ENCODE assay signal across 18 mouse cellular contexts in genomic region chr6:52429204-52429552, GRCm38 (mm10).
DNase-seq lines count a peak whose midpoint lies in the region; ATAC-seq and TF ChIP-seq lines count a peak whose summit lies in the region.
"Had no signal": no experiment of that assay in that cellular context is flagged by ENCODE, and none has a peak within 500 bp of the region (broad histone marks: within the 10 kb centered on the region; RNA-seq: fewer than 3 reads in every experiment).

No protein-coding gene starts in this region.

- peak; percentile 80 for DNase-seq in heart, adult 11 months
- DNase-seq in Patski (ENCODE audit: low read depth, low spot score) = peak; percentile 28
- peak; percentile 93 for DNase-seq in fat pad, adult 2 months (ENCODE audit: extremely low read depth, low read depth, low spot score)
- DNase-seq in lung, postnatal 10 days = peak; percentile 45
- DNase-seq in left cerebral cortex, adult 9 months (ENCODE audit: low spot score in 2 of 2) = no peak
- DNase-seq in layer of hippocampus, adult 2 months (ENCODE audit: low spot score in 2 of 2) = no peak
- DNase-seq in c-Kit-positive CD71-positive TER-119-positive erythroid progenitor cells, embryonic 14.5 days (ENCODE audit: low spot score) = no peak
- DNase-seq: cerebellum, adult 11 months; cerebellum, adult 9-11 months; kidney, adult 2 months; liver, embryonic 13.5 days had no signal

- peaks cover 3% of the 10 kb centered on the region; the same call in 1 of the 2 replicates for H3K4me1 ChIP-seq in heart, embryonic 12.5 days (replicated peaks)
- H3K4me1 ChIP-seq: embryonic facial prominence, embryonic 12.5 days; forebrain, embryonic 15.5 days; hindbrain, embryonic 12.5 days; liver, embryonic 13.5 days; midbrain, embryonic 10.5 days had no signal

- H3K4me3 ChIP-seq in heart, embryonic 12.5 days = no peak overlapping the region
- no peak overlapping the region for H3K4me3 ChIP-seq in layer of hippocampus, adult 2 months
- H3K4me3 ChIP-seq: embryonic facial prominence, embryonic 12.5 days; forebrain, embryonic 15.5 days; hindbrain, embryonic 12.5 days; limb, embryonic 13.5 days; liver, embryonic 13.5 days; midbrain, embryonic 10.5 days had no signal

- CTCF ChIA-PET in Patski (lab: Charles Lee) = interaction anchor here (0.9 kb wide), 1 partner anchor 26 kb away, joined by 3 read pairs; no protein-coding TSS in a partner anchor

- TF ChIP-seq CTCF in Patski (IDR thresholded peaks at IDR 0.05) = no peak
- no peak for TF ChIP-seq CTCF in layer of hippocampus, adult 2 months (conservative IDR thresholded peaks at IDR 0.05)

- H3K4me2 ChIP-seq in heart, embryonic 12.5 days = no peak overlapping the region
- H3K4me2 ChIP-seq: embryonic facial prominence, embryonic 12.5 days; forebrain, embryonic 15.5 days; heart, embryonic 11.5 days; hindbrain, embryonic 12.5 days; limb, embryonic 13.5 days; liver, embryonic 13.5 days had no signal

- no peak for ATAC-seq in heart, embryonic 12.5 days (ENCODE audit: insufficient number of reproducible peaks, low FRiP score)
- no peak for ATAC-seq in Patski
- ATAC-seq: forebrain, embryonic 15.5 days had no signal

- H3K9ac ChIP-seq in heart, embryonic 12.5 days = no peak overlapping the region
- H3K9ac ChIP-seq: embryonic facial prominence, embryonic 12.5 days; forebrain, embryonic 15.5 days; hindbrain, embryonic 12.5 days; limb, embryonic 13.5 days; liver, embryonic 13.5 days had no signal

- H3K27me3 ChIP-seq in heart, embryonic 12.5 days (replicated peaks) = no peaks in the 10 kb centered on the region
- no peaks in the 10 kb centered on the region for H3K27me3 ChIP-seq in Patski
- H3K27me3 ChIP-seq: embryonic facial prominence, embryonic 12.5 days; forebrain, embryonic 15.5 days; hindbrain, embryonic 12.5 days; limb, embryonic 13.5 days; liver, embryonic 13.5 days had no signal

- no peaks in the 10 kb centered on the region for H3K36me3 ChIP-seq in heart, embryonic 12.5 days
- H3K36me3 ChIP-seq: embryonic facial prominence, embryonic 12.5 days; forebrain, embryonic 15.5 days; hindbrain, embryonic 12.5 days; limb, embryonic 13.5 days; liver, embryonic 13.5 days; midbrain, embryonic 10.5 days had no signal

- POLR2A ChIA-PET in Patski (lab: Charles Lee) = no interaction called here

- 79% methylated on average over 5 of the region's 5 CpGs for WGBS in heart, embryonic 12.5 days

- in situ Hi-C loops in Patski (cut with MboI; ENCODE audit: low pct_unique_long_range_greater_than_20kb) = no loop called here

- no peaks in the 10 kb centered on the region for H3K9me3 ChIP-seq in heart, embryonic 12.5 days (replicated peaks)
- H3K9me3 ChIP-seq: embryonic facial prominence, embryonic 12.5 days; forebrain, embryonic 15.5 days; hindbrain, embryonic 12.5 days; limb, embryonic 13.5 days; liver, embryonic 13.5 days; midbrain, embryonic 10.5 days had no signal

- no peak overlapping the region for H3K27ac ChIP-seq in heart, embryonic 12.5 days (ENCODE audit: poor library complexity, severe bottlenecking)
- H3K27ac ChIP-seq in layer of hippocampus, adult 2 months = no peak overlapping the region
- H3K27ac ChIP-seq: embryonic facial prominence, embryonic 12.5 days; forebrain, embryonic 15.5 days; hindbrain, embryonic 12.5 days; limb, embryonic 13.5 days; liver, embryonic 13.5 days; midbrain, embryonic 10.5 days had no signal

Comparison
In these comparisons a context has a peak if more than half of its experiments do, and no peak if none do; other contexts are left out.
1. DNase-seq: peak in heart, adult 11 months (single experiment), Patski (single experiment), fat pad, adult 2 months (single experiment) and lung, postnatal 10 days (single experiment); none in left cerebral cortex, adult 9 months (0 of 2), layer of hippocampus, adult 2 months (0 of 2) and c-Kit-positive CD71-positive TER-119-positive erythroid progenitor cells, embryonic 14.5 days (single experiment).